Mouse (Mus musculus): ENCODE results near the gene Trp53rka. TPM values are rescaled to one million over a fixed set of nuclear protein-coding genes. Genes with fewer than 3 reads are reported as not detected.

Trp53rka gene
- 19.5 and 24.3 TPM in 2 replicates for polyA plus RNA-seq (2012; rRNA removed)

DNA sequence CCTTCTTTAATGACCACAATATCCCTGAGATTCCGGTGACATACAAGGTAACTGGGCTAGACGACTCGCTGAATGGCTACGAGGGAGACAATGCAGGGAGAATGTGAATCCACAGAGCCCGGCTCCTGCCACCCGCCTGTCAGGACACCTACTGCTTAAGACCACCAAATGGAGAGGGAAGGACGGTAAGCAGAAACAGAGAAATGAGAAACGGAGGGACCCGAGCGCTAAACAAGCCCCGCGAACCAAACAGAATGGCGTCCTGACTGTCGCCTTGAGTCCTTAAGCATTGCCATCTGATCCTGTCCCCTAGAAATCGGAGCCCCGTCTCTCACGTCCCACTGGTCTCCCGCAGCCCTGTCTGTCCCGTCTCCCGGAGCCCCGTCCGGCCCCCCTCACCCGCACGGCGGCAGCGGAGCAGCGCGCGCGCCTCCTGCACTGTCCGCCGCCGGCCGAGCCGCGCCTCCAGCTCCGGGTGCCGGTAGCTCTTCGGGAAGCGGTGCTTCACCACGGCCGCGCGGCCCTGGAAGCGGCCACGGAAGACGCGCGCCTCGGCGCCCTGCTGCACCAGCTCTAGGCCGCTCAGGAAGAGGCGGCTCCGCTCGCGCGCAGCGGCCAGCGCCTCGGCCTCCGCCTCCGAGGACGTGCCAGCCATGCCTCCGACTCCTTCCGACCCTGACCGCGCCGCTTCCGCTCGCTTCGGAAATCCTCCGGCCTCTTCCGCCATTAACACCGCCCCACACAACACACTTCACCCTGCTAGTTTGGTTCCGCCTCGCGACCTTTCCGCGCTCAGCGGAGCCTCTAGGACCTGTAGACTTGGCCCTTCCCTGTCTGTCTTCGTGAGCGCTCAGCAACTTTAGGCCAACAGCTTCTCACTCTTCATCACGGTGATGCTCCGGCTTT lies at the start of gene Trp53rka:
Gene Trp53rka, minus strand, starts transcription at position 677 of the 906 bp plus-strand sequence.

GRCm38 (mm10) chr2:165503259-165504203 lies 10.4 kb upstream of the Trp53rka start, which contains the start of gene Slc2a10:
TSS of gene Slc2a10 (plus strand) at chr2:165503787.

DNA sequence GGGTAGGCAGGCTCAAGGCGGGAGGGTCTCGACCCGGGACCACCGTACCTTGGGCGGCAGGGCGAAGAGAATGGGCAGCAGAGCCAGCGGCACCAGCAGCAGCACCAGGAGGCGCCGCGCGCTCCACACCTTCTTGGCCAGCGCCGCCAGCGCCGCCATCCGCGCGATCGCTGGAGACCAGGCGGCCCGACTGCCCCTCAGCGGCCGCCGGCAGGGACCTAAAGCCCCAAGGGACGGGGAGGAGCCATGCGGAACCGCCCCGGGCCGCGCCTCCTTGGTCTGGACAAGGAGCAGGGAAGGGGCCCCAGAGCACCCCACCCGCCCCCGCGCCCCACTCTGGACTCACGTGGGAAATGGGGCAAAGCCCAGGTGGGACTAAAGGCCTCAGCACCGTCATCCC lies 20.1 kb downstream of the Trp53rka start, which contains the start of gene Slc13a3:
Gene Slc13a3, minus strand, starts transcription at position 228 of the 400 bp plus-strand sequence.

Other genes starting within 250 kb of the Trp53rka start
- gene Slc35c2, start 205.5 kb downstream of the Trp53rka start, polyA plus RNA-seq (2012; rRNA removed): 47.3 and 58.3 TPM in 2 replicates
- 30.5 and 44.5 TPM in 2 replicates for gene Elmo2, start 166.8 kb downstream of the Trp53rka start, polyA plus RNA-seq (2012; rRNA removed)
- not detected in 2 replicates for gene Zfp663, start 124.6 kb downstream of the Trp53rka start, polyA plus RNA-seq (2012; rRNA removed)
- 0.96 and 1.2 TPM in 2 replicates for gene Zfp334, start 105.1 kb downstream of the Trp53rka start, polyA plus RNA-seq (2012; rRNA removed)
- 0.55 and 0.68 TPM in 2 replicates for gene Ocstamp, start 92.9 kb downstream of the Trp53rka start, polyA plus RNA-seq (2012; rRNA removed)
- 0.68 and 1.0 TPM in 2 replicates for gene Slc13a3, start 20.1 kb downstream of the Trp53rka start, polyA plus RNA-seq (2012; rRNA removed)
- gene Slc2a10, start 10.5 kb upstream of the Trp53rka start, polyA plus RNA-seq (2012; rRNA removed): 19.7 and 20.4 TPM in 2 replicates
- gene Eya2, start 101.7 kb upstream of the Trp53rka start, polyA plus RNA-seq (2012; rRNA removed): 2.5 and 3.7 TPM in 2 replicates